7 mouse cellular contexts compared by ENCODE assay signal in the genomic region with DNA sequence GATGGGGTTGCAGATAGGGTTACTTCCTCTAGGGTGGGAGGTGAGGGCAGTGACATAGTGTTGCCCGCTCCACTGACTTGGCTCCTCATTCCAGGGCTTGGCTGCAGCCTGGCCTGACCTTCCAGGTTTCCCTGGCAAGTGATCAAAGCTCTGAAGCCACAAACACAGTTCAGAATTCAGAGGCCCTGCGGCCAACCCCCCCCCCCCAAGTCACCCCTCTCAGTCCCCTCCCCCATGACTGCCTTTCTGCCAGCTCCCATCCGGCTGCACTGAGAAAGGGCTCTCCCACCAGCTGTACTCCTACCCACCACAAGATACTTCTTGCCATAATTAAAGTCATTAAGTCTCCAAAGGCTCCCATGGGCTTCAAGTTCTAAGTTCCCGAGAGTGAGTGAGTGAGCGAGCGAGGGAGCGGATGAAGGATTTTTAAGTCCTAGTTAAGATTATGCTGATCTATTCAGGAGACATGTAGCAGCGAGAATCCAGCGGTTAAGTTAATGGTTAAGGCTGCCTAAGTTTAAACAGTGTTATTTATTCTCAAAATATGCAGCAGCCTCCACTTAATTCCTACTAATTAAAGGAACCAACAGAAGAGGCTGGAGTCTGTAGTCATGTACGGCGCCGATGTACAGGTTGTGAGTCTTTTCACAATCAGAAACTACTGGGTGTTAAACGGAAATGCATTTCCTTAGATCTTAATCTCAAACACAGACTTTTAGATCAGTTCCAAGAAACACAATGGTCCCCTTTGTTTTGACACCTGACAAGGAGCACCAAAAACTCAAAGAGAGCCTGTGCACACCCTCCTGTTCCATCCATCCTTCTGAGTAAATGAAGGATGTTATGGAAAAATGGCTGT. TPM values are rescaled to one million over a fixed set of nuclear protein-coding genes. Genes with fewer than 3 reads are reported as not detected.
DNase-seq lines count a peak whose midpoint lies in the region; ATAC-seq and TF ChIP-seq lines count a peak whose summit lies in the region.

No protein-coding gene starts in this region.

- H3K9me3 ChIP-seq in forebrain, embryonic 14.5 days (replicated peaks; ENCODE audit: control insufficient read depth, low read length): no peaks in the 10 kb centered on the region
- H3K9me3 ChIP-seq in lung, embryonic 14.5 days (ENCODE audit: low read depth, low read length): no peaks in the 10 kb centered on the region
- no peaks in the 10 kb centered on the region for H3K9me3 ChIP-seq in stomach, embryonic 14.5 days (ENCODE audit: control insufficient read depth, low read depth, low read length)

- 9% methylated on average over 13 of the region's 13 CpGs for WGBS in forebrain, embryonic 14.5 days
- 6% methylated on average over 13 of the region's 13 CpGs for WGBS in kidney, adult 2 months
- 29% methylated on average over 13 of the region's 13 CpGs for WGBS in lung, embryonic 14.5 days
- 44% methylated on average over 13 of the region's 13 CpGs for WGBS in stomach, embryonic 14.5 days

- H3K36me3 ChIP-seq in forebrain, embryonic 14.5 days (ENCODE audit: control insufficient read depth, insufficient read depth, low read length): no peaks in the 10 kb centered on the region
- H3K36me3 ChIP-seq in kidney, adult 2 months (ENCODE audit: control insufficient read depth, insufficient read depth, low read length): no peaks in the 10 kb centered on the region
- H3K36me3 ChIP-seq in lung, embryonic 14.5 days (ENCODE audit: insufficient read depth): no peaks in the 10 kb centered on the region
- H3K36me3 ChIP-seq in stomach, embryonic 14.5 days (ENCODE audit: control insufficient read depth, insufficient read depth, low read length): no peaks in the 10 kb centered on the region

- H3K27ac ChIP-seq in forebrain, embryonic 14.5 days (ENCODE audit: low read depth, low read length): no peak overlapping the region
- H3K27ac ChIP-seq in kidney, adult 2 months (ENCODE audit: insufficient read depth, low read depth, low read length): peak overlapping the region; percentile 69
- peak overlapping the region; percentile 37; the same call in 1 of the 2 replicates for H3K27ac ChIP-seq in lung, embryonic 14.5 days (ENCODE audit: low read depth)
- no peak overlapping the region for H3K27ac ChIP-seq in stomach, embryonic 14.5 days (ENCODE audit: low read length)

- H3K27me3 ChIP-seq in forebrain, embryonic 14.5 days (replicated peaks; ENCODE audit: control insufficient read depth, insufficient read depth, low read length): no peaks in the 10 kb centered on the region
- H3K27me3 ChIP-seq in kidney, adult 2 months (replicated peaks; ENCODE audit: control insufficient read depth, insufficient read depth, low read length): no peaks in the 10 kb centered on the region
- no peaks in the 10 kb centered on the region for H3K27me3 ChIP-seq in lung, embryonic 14.5 days (ENCODE audit: insufficient read depth, low read length)
- no peaks in the 10 kb centered on the region for H3K27me3 ChIP-seq in stomach, embryonic 14.5 days (ENCODE audit: control insufficient read depth, insufficient read depth, low read length)

- no peak overlapping the region for H3K4me3 ChIP-seq in forebrain, embryonic 14.5 days (ENCODE audit: low read depth, low read length)
- peak overlapping the region; percentile 12; the same call in 1 of the 2 replicates for H3K4me3 ChIP-seq in kidney, adult 2 months (ENCODE audit: insufficient read depth, low read depth, low read length)
- H3K4me3 ChIP-seq in lung, embryonic 14.5 days (ENCODE audit: low read depth, low read length): no peak overlapping the region
- H3K4me3 ChIP-seq in stomach, embryonic 14.5 days (ENCODE audit: low read depth, low read length): no peak overlapping the region

- peak; percentile 48 for ATAC-seq in CD4-positive, CD25-positive, alpha-beta regulatory T cell, adult 4 months
- peak; percentile 52 for ATAC-seq in forebrain, embryonic 14.5 days
- peak; percentile 84 for ATAC-seq in lung, embryonic 14.5 days (ENCODE audit: insufficient read depth)
- peak; percentile 74; the same call in 1 of the 2 replicates for ATAC-seq in stomach, embryonic 14.5 days (ENCODE audit: insufficient number of reproducible peaks, insufficient read depth, low FRiP score, low read depth)
- ATAC-seq in megakaryocyte, adult 5-6 weeks (ENCODE audit: poor library complexity, severe bottlenecking): no peak

- DNase-seq in T-cell, adult 2 months (ENCODE audit: low spot score): peak; percentile 22
- DNase-seq in forebrain, embryonic 14.5 days (ENCODE audit: low spot score): peak; percentile 53
- DNase-seq in kidney, adult 2 months: peak; percentile 94
- peak; percentile 78 for DNase-seq in lung, embryonic 14.5 days

- peaks cover 18% of the 10 kb centered on the region for H3K4me1 ChIP-seq in forebrain, embryonic 14.5 days (ENCODE audit: control insufficient read depth, insufficient read depth, low read length)
- peaks cover 23% of the 10 kb centered on the region for H3K4me1 ChIP-seq in kidney, adult 2 months (ENCODE audit: control insufficient read depth, insufficient read depth, low read length)
- H3K4me1 ChIP-seq in lung, embryonic 14.5 days (ENCODE audit: insufficient read depth): peaks cover 24% of the 10 kb centered on the region
- H3K4me1 ChIP-seq in stomach, embryonic 14.5 days (ENCODE audit: control insufficient read depth, insufficient read depth, low read length): peaks cover 14% of the 10 kb centered on the region

- no peak overlapping the region for H3K9ac ChIP-seq in forebrain, embryonic 14.5 days (ENCODE audit: low read length)
- H3K9ac ChIP-seq in lung, embryonic 14.5 days: no peak overlapping the region
- no peak overlapping the region for H3K9ac ChIP-seq in stomach, embryonic 14.5 days (replicated peaks; ENCODE audit: low read depth, low read length)

- no peak for TF ChIP-seq CTCF in kidney, adult 2 months (conservative IDR thresholded peaks at IDR 0.05; ENCODE audit: insufficient read depth, insufficient read length, low read depth, low read length)
- no peak for TF ChIP-seq CTCF in lung, embryonic 14.5 days (IDR thresholded peaks at IDR 0.05; ENCODE audit: low read depth)

- H3K4me2 ChIP-seq in forebrain, embryonic 14.5 days (ENCODE audit: low read length): no peak overlapping the region; the same call in 1 of the 2 replicates
- H3K4me2 ChIP-seq in lung, embryonic 14.5 days: peak overlapping the region; percentile 45
- no peak overlapping the region for H3K4me2 ChIP-seq in stomach, embryonic 14.5 days (replicated peaks; ENCODE audit: low read depth, low read length)

- TF ChIP-seq POLR2A in kidney, adult 2 months (IDR thresholded peaks at IDR 0.05; ENCODE audit: low read depth, low read length): no peak

RNA-seq across cellular contexts. Expression of a gene that starts 36.0 kb away (rescaled TPM):
- polyA plus RNA-seq in CD4-positive, CD25-positive, alpha-beta regulatory T cell, adult 4 months (2017; shearing (Covaris generic)): 1 to 10 TPM; 3.4 to 4.3 TPM
- polyA plus RNA-seq in forebrain, embryonic 14.5 days (2014; fragmentation: Nextera tagmentation; extraction: Ambion mirVana): 2.6 and 3.3 TPM in 2 replicates
- 21.6 and 22.7 TPM in 2 replicates for polyA plus RNA-seq in kidney, adult 2 months (2012; rRNA removed)
- 12.5 and 14.5 TPM in 2 replicates for polyA plus RNA-seq in lung, embryonic 14.5 days (2014; fragmentation: Nextera tagmentation; extraction: Ambion mirVana)
- polyA plus RNA-seq in stomach, embryonic 14.5 days (2014; fragmentation: Nextera tagmentation; extraction: Ambion mirVana): 16.1 and 17.4 TPM in 2 replicates
- total RNA-seq in megakaryocyte, adult 5-6 weeks (2015): 4.2 and 5.4 TPM in 2 replicates
- 4.2 and 5.4 TPM in 2 replicates for total RNA-seq in megakaryocyte, adult 5-6 weeks (2017)

Comparison
In these comparisons a context has a peak if more than half of its experiments do, and no peak if none do; other contexts are left out.
1. DNase-seq: peak in every context shown above with its lines; median percentile 94 in kidney, adult 2 months; 78 in lung, embryonic 14.5 days; 53 in forebrain, embryonic 14.5 days; 22 in T-cell, adult 2 months.
2. H3K27ac ChIP-seq: peak in kidney, adult 2 months (single experiment) and lung, embryonic 14.5 days (single experiment); none in forebrain, embryonic 14.5 days (single experiment) and stomach, embryonic 14.5 days (single experiment).